Mouse (Mus musculus) kidney, postnatal 0 days (tissue): ENCODE data around the gene Naa10. TPM values are rescaled to one million over a fixed set of nuclear protein-coding genes. Genes with fewer than 3 reads are reported as not detected.

Experiments used
- ATAC-seq: fragments of 200-750 bp; cut with Nextera tagmentation; replicated peaks from 2 replicates; pipeline ENCODE4 v1.8.0; 2017; ENCODE audit warnings: low read depth, moderate number of reproducible peaks, moderate TSS enrichment, moderate library complexity; ENCODE audit not compliant: low FRiP score
- DNase-seq: peaks from one replicate; pipeline ENCODE4 v3.0.0-alpha.2; 2016; ENCODE audit warnings: low spot score
- H3K27ac ChIP-seq: fragments of 300-500 bp; sonication (generic); 2 replicates; pipeline ENCODE4 v1.5.1; 2014; ENCODE audit warnings: mild to moderate bottlenecking
- H3K27me3 ChIP-seq: fragments of 300-500 bp; sonication (generic); 2 replicates; pipeline ENCODE4 v1.6.1; 2014; ENCODE audit warnings: low read length, mixed read lengths; ENCODE audit not compliant: insufficient read depth
- H3K36me3 ChIP-seq: fragments of 300-500 bp; sonication (generic); 2 replicates; pipeline ENCODE4 v1.6.1; 2014; ENCODE audit warnings: low read length, mixed read lengths; ENCODE audit not compliant: insufficient read depth
- H3K4me1 ChIP-seq: fragments of 300-500 bp; sonication (generic); replicated peaks from 2 replicates; pipeline ENCODE4 v1.6.1; 2014; ENCODE audit warnings: antibody characterized with exemption, low read length, mixed read lengths; ENCODE audit not compliant: insufficient read depth
- H3K4me2 ChIP-seq: fragments of 300-500 bp; sonication (generic); 2 replicates; pipeline ENCODE4 v1.6.1; 2014; ENCODE audit warnings: mild to moderate bottlenecking, low read length, moderate library complexity, mixed read lengths
- H3K4me3 ChIP-seq: fragments of 300-500 bp; sonication (generic); replicated peaks from 2 replicates; pipeline ENCODE4 v1.5.1; 2014; ENCODE audit warnings: low read depth, low read length
- H3K9ac ChIP-seq: fragments of 300-500 bp; sonication (generic); 2 replicates; pipeline ENCODE4 v1.6.1; 2014; ENCODE audit warnings: low read depth, low read length
- H3K9me3 ChIP-seq: fragments of 300-500 bp; sonication (generic); replicated peaks from 2 replicates; pipeline ENCODE4 v1.6.1; 2016; ENCODE audit warnings: low read length, inconsistent platforms, mixed read lengths
- CTCF ChIP-seq: IDR thresholded peaks from 2 replicates; pipeline ENCODE4 v1.5.1; 2016; ENCODE audit warnings: antibody characterized with exemption, low read depth, mild to moderate bottlenecking, moderate library complexity
- WGBS: fragments of 180-500 bp; shearing (Covaris S2); extraction: QIAGEN DNeasy Blood & Tissue Kit; methylation state at CpG from one replicate; pipeline ENCODE4 v1.1.7; 2014; 5-methylcytosine and 5-hydroxymethylcytosine counted together
- polyA plus RNA-seq: library from polyadenylated mRNA; unstranded; fragments of >200 nt; fragmentation: Nextera tagmentation; extraction: Ambion mirVana; gene quantifications from 2 replicates; pipeline ENCODE4 v1.2.1, GENCODE M21; 2015

The Naa10 gene
- polyA plus RNA-seq, 1 experiment from 2014 or later, result 119 TPM

GRCm38 (mm10) chrX:73881036-73881427 is 40.7 kb downstream of the Naa10 start:
- H3K27me3 ChIP-seq, result no peaks in the 10 kb centered on the region
- no peaks in the 10 kb centered on the region for H3K4me1 ChIP-seq
- H3K9me3 ChIP-seq, result no peaks in the 10 kb centered on the region
- peak; percentile 48 for ATAC-seq
- peak; percentile 0 for DNase-seq
- H3K4me3 ChIP-seq, result peak overlapping the region; percentile 27
- H3K27ac ChIP-seq, result peak overlapping the region; percentile 84
- TF ChIP-seq CTCF, result no peak
- H3K36me3 ChIP-seq, result no peaks in the 10 kb centered on the region
- WGBS, result 32% methylated on average over 16 of the region's 16 CpGs
- H3K4me2 ChIP-seq, result peak overlapping the region; percentile 59
- H3K9ac ChIP-seq, result no peak overlapping the region

DNA sequence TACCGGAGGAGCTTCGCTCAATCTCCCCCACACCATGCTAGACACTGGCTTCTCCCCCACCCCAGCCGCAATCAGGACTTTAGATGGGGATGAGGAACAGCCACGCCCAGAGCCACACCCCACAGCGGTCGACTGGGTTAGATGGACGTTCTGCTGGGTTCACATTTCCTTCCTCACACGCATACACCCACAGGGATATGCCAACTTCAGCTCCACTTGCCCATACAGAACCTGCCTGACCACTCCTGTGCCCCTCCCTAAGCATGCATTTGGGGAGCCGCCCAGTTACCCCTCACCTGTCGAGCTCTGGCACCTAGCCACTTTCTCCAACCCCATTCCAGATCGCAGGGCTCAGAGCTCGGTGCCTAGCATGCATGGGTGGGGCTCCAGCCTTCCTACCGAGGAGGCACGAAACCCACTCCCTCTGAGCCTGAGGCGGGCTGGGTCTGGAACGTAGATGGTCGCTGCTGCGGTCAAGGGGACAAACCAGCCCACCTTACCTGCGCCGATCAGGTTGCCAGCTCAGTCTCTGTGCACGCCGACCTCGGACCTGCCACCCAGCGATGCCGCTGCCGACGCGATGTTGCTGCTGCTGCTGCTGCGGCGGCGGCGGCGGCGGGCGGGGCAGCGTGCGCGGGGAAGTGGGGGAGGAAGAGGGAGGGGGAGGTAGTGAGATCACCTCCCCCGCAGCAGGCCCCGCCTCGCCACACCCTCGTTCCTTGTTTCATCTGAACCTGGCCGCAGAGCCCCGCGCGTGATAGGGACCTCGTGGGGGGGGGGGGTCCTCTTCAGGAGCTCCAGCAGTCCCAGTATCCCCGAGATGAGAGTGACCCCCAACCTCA is 41.3 kb downstream of the Naa10 start:
- Histone ChIP-seq H3K36me3 (no peaks in the 10 kb centered on the region), H3K9me3 (no peaks in the 10 kb centered on the region), H3K27me3 (no peaks in the 10 kb centered on the region), H3K4me2 (peak overlapping the region; percentile 59), H3K9ac (0 out of 2 replicates have a peak overlapping the region, but pooled peaks have one; percentile 27), H3K4me1 (no peaks in the 10 kb centered on the region), H3K27ac (peak overlapping the region; percentile 84), H3K4me3 (peak overlapping the region; percentile 27)
- TF ChIP-seq CTCF, result no peak
- DNase-seq (peak; percentile 15), ATAC-seq (peak; percentile 66)
- WGBS, result 29% methylated on average over 47 of the region's 48 CpGs

DNA sequence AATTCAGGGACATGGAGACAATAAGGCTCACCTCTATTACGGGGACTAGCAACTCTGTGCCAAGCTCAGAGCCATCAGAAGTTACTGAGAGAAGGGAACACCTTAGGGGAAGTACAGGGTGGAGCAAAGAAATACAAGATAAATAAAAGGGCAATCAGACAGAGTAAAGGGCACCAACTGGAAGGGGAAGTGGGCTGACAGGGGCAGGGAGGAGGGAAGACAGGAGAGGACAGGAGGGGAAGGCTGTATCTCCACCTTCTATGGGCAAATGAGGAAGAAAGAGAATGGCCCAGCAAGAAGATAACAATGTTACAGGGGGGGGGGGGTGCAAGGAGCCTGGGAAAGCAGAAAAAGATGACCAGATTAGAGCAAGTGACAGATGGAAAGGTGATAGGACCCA is 44.7 kb downstream of the Naa10 start:
- no peak for DNase-seq
- H3K27me3 ChIP-seq, result no peaks in the 10 kb centered on the region
- H3K4me2 ChIP-seq, result no peak overlapping the region
- no peak for TF ChIP-seq CTCF
- no peaks in the 10 kb centered on the region for H3K36me3 ChIP-seq
- H3K27ac ChIP-seq, result no peak overlapping the region
- ATAC-seq, result no peak
- no peak overlapping the region for H3K9ac ChIP-seq
- 77% methylated on average over 1 of the region's 1 CpGs for WGBS
- H3K4me3 ChIP-seq, result no peak overlapping the region
- no peaks in the 10 kb centered on the region for H3K9me3 ChIP-seq
- no peaks in the 10 kb centered on the region for H3K4me1 ChIP-seq

- Histone ChIP-seq H3K4me1 (no peaks in the 10 kb centered on the region), H3K9me3 (no peaks in the 10 kb centered on the region), H3K4me2 (no peak overlapping the region), H3K36me3 (no peaks in the 10 kb centered on the region), H3K27me3 (no peaks in the 10 kb centered on the region), H3K9ac (no peak overlapping the region), H3K4me3 (no peak overlapping the region), H3K27ac (no peak overlapping the region)
- DNase-seq (no peak), ATAC-seq (no peak)
- TF ChIP-seq CTCF, result no peak
- WGBS, result 71% methylated on average over 2 of the region's 2 CpGs
These were observed 45.9 kb downstream of the Naa10 start for GRCm38 (mm10) chrX:73875881-73876280.

DNA sequence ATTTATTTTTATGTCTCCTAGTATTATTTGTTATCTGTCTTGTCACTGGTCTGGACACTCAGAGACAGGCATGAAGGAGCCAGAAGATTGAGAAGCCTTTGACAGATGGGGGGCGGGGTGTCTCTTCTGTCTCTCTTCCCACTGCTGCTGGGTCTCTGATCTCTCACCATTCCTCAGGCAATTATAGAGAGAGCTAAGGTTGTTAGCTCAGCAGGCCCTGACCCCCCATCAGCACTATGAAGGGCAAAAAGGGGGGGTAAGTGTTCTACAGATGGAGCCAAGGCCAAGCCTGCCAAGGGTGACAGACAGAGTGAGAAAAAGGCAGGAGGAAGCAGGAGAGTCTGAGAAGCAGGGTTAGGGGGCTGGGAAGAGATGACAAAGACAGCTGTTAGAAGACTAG is 49.8 kb downstream of the Naa10 start:
- Histone ChIP-seq H3K27ac (no peak overlapping the region), H3K36me3 (no peaks in the 10 kb centered on the region), H3K9ac (no peak overlapping the region), H3K4me1 (no peaks in the 10 kb centered on the region), H3K27me3 (no peaks in the 10 kb centered on the region), H3K4me3 (no peak overlapping the region), H3K4me2 (no peak overlapping the region), H3K9me3 (no peaks in the 10 kb centered on the region)
- no peak for TF ChIP-seq CTCF
- ATAC-seq (no peak), DNase-seq (no peak)
- WGBS, result 37% methylated on average over 1 of the region's 1 CpGs

DNA sequence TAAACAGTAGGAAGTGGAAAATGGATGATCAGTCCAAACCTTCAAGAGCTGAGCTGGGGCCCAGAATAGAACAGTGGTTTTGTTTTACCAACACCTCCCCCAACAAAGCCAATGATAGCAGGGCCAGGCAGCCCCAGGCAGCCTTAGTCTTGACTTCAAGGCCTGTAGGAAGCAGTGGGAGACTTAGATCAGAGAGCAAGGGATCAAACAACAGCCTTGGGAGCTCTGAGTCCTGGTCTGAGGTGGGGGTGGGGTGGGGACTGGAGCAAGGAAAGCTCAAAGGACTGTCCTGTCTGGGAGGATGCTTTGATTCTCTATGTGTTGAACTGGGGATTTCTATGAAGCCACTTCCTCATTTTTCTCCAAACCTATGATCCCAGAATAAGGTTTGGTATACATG is 50.3 kb downstream of the Naa10 start:
- Histone ChIP-seq H3K4me1 (no peaks in the 10 kb centered on the region), H3K4me3 (no peak overlapping the region), H3K27ac (no peak overlapping the region), H3K27me3 (no peaks in the 10 kb centered on the region), H3K4me2 (no peak overlapping the region), H3K9me3 (no peaks in the 10 kb centered on the region), H3K36me3 (no peaks in the 10 kb centered on the region), H3K9ac (no peak overlapping the region)
- ATAC-seq (no peak), DNase-seq (no peak)
- TF ChIP-seq CTCF, result no peak
